ENCODE assay signal across 8 mouse cellular contexts in the genomic region with DNA sequence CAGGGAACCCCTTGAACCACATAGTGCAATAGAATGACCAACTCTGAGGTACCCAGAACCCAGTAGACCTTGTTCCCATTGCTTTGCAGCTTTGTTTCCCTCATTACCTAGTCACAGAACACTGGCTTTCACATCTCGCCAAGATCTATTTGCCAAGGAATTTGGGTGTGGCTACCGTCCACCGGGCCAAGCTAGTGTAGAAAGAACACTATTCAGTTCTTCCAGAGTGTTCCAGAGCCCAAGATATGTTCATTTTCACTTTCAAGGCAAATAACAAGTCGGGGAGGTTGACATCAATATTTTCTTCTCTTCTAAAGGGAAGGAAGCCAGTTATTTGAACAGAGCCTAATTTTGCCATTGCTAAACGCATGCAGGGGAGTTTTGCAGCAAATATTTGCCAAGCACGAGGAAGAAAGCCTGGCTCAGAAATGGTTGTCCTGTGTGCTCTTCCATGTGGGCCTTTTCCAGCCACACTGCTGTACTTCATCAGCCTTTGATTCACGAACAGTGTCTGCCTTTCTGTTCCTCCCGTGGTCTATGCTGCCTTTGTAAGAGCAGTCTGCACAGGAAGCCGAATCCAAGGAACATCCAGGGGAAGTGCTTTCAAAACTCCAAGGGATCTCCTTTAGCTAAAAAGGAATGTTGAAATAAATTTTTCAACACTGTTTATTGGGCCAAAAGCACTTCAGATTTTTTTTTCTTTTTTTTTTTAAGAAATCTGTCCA. TPM values are rescaled to one million over a fixed set of nuclear protein-coding genes. Genes with fewer than 3 reads are reported as not detected.
DNase-seq lines count a peak whose midpoint lies in the region; ATAC-seq lines count a peak whose summit lies in the region.

No protein-coding gene starts in this region.

- intact Hi-C loops in heart, postnatal 25 days (cut with DNase I): no loop called here

- peak; percentile 46 to 56 for DNase-seq in kidney, adult 8-10 months
- DNase-seq in kidney, postnatal 4 days: no peak
- DNase-seq in 3134 (ENCODE audit: extremely low read depth, insufficient read length, low spot score) (peak; percentile 42), R1 (ENCODE audit: low read depth, low spot score) (peak; percentile 57)
- peak; percentile 69 for DNase-seq in heart, postnatal 25 days (ENCODE audit: low spot score)
- DNase-seq in spleen, postnatal 36 days (ENCODE audit: low spot score in 2 of 2): no peak
- DNase-seq in cerebellum, postnatal 25 days: no peak

- ATAC-seq in CD4-positive, CD25-positive, alpha-beta regulatory T cell, adult 4 months: no peak

RNA-seq across cellular contexts. Expression of a gene that starts 6.4 kb away (rescaled TPM):
- 10 to 100 TPM; 55.0 to 57.4 TPM for total RNA-seq in heart, postnatal 25 days (2021)
- polyA plus RNA-seq in CD4-positive, CD25-positive, alpha-beta regulatory T cell, adult 4 months (2017; shearing (Covaris generic)): 10 to 100 TPM; 17.8 to 20.1 TPM

RNA-seq across cellular contexts. Expression of a gene that starts 46.1 kb away (rescaled TPM):
- 1 to 10 TPM; 4.1 to 5.6 TPM for total RNA-seq in heart, postnatal 25 days (2021)
- under 1 TPM; 0.59 to 0.72 TPM for polyA plus RNA-seq in CD4-positive, CD25-positive, alpha-beta regulatory T cell, adult 4 months (2017; shearing (Covaris generic))

RNA-seq across cellular contexts. Expression of a gene that starts 46.8 kb away (rescaled TPM):
- 10 to 100 TPM; 34.8 to 39.7 TPM for total RNA-seq in heart, postnatal 25 days (2021)
- polyA plus RNA-seq in CD4-positive, CD25-positive, alpha-beta regulatory T cell, adult 4 months (2017; shearing (Covaris generic)): 10 to 100 TPM; 29.9 to 36.0 TPM

Comparison
In these comparisons a context has a peak if more than half of its experiments do, and no peak if none do; other contexts are left out.
1. DNase-seq: peak in kidney, adult 8-10 months (2 of 2), 3134 (single experiment), R1 (single experiment) and heart, postnatal 25 days (single experiment); none in kidney, postnatal 4 days (0 of 2), spleen, postnatal 36 days (0 of 2) and cerebellum, postnatal 25 days (0 of 2).